Mouse (Mus musculus) heart, postnatal 0 days (tissue): ENCODE results near the gene Adprm. TPM values are rescaled to one million over a fixed set of nuclear protein-coding genes. Genes with fewer than 3 reads are reported as not detected.

ENCODE experiments used
- ATAC-seq: fragments of 200-750 bp; cut with Nextera tagmentation; 2 replicates; pipeline ENCODE4 v1.8.0; 2017; ENCODE audit warnings: low read depth, moderate number of reproducible peaks, moderate library complexity; ENCODE audit not compliant: insufficient read depth
- DNase-seq: peaks from one replicate; pipeline ENCODE4 v3.0.0-alpha.2; 2016; ENCODE audit warnings: low spot score
- H3K27ac ChIP-seq: fragments of 300-500 bp; sonication (generic); 2 replicates; pipeline ENCODE4 v1.5.1; 2014; ENCODE audit warnings: low read depth, mild to moderate bottlenecking
- H3K27me3 ChIP-seq: fragments of 300-500 bp; sonication (generic); 2 replicates; pipeline ENCODE4 v1.6.1; 2014; ENCODE audit warnings: low read length, mixed read lengths; ENCODE audit not compliant: control insufficient read depth, insufficient read depth
- H3K36me3 ChIP-seq: fragments of 300-500 bp; sonication (generic); replicated peaks from 2 replicates; pipeline ENCODE4 v1.6.1; 2014; ENCODE audit warnings: low read length, mixed read lengths; ENCODE audit not compliant: control insufficient read depth, insufficient read depth
- H3K4me1 ChIP-seq: fragments of 300-500 bp; sonication (generic); 2 replicates; pipeline ENCODE4 v1.6.1; 2014; ENCODE audit warnings: antibody characterized with exemption; ENCODE audit not compliant: control insufficient read depth, insufficient read depth
- H3K4me2 ChIP-seq: fragments of 300-500 bp; sonication (generic); 2 replicates; pipeline ENCODE4 v1.6.1; 2014; ENCODE audit warnings: low read depth, mild to moderate bottlenecking, low read length, moderate library complexity
- H3K4me3 ChIP-seq: fragments of 300-500 bp; sonication (generic); 2 replicates; pipeline ENCODE4 v1.5.1; 2014; ENCODE audit warnings: low read depth, low read length
- H3K9ac ChIP-seq: fragments of 300-500 bp; sonication (generic); replicated peaks from 2 replicates; pipeline ENCODE4 v1.6.1; 2014; ENCODE audit warnings: low read depth, low read length, mixed read lengths
- H3K9me3 ChIP-seq: fragments of 300-500 bp; sonication (generic); replicated peaks from 2 replicates; pipeline ENCODE4 v1.6.1; 2016; ENCODE audit warnings: low read length; ENCODE audit not compliant: control insufficient read depth
- CTCF ChIP-seq: IDR thresholded peaks from 2 replicates; pipeline ENCODE4 v1.5.1; 2016; ENCODE audit warnings: antibody characterized with exemption, control low read depth, low read depth
- EP300 ChIP-seq: IDR thresholded peaks from 2 replicates; pipeline ENCODE4 v1.6.1; 2016; ENCODE audit warnings: antibody characterized with exemption, low read depth
- WGBS: fragments of 180-500 bp; shearing (Covaris S2); extraction: QIAGEN DNeasy Blood & Tissue Kit; methylation state at CpG from one replicate; pipeline ENCODE4 v1.1.7; 2014; 5-methylcytosine and 5-hydroxymethylcytosine counted together
- polyA plus RNA-seq: library from polyadenylated mRNA; unstranded; fragments of >200 nt; fragmentation: Nextera tagmentation; extraction: Ambion mirVana; gene quantifications from 2 replicates; pipeline ENCODE4 v1.2.1, GENCODE M21; 2015
- total RNA-seq: library from RNA; depleted of rRNA; stranded (reverse); fragments of >200 nt; gene quantifications from 2 replicates; pipeline ENCODE4 v1.2.3, GENCODE M21; 2014; ENCODE audit warnings: low replicate concordance; rRNA removed

The Adprm gene
- 4.2 and 11.6 TPM in 2 replicates for total RNA-seq
- polyA plus RNA-seq: 15.9 and 19.2 TPM in 2 replicates

- H3K4me2 ChIP-seq: peak within 1 kb of the TSS; percentile 83
- peak; percentile 32; the same call in 1 of the 2 replicates for TF ChIP-seq CTCF
- no peak for TF ChIP-seq EP300
- WGBS: under 1% methylated on average over 50 of the region's 50 CpGs
- H3K27me3 ChIP-seq: no peaks in the 10 kb centered on the region
- H3K4me3 ChIP-seq: peak within 1 kb of the TSS; percentile 78
- ATAC-seq: peak; percentile 93
- peaks cover 23% of the 10 kb centered on the region for H3K36me3 ChIP-seq
- H3K27ac ChIP-seq: peak within 1 kb of the TSS; percentile 87
- H3K9ac ChIP-seq: peak within 1 kb of the TSS; percentile 67
- peak; percentile 92 for DNase-seq
- H3K9me3 ChIP-seq: no peaks in the 10 kb centered on the region
- H3K4me1 ChIP-seq: peaks cover 12% of the 10 kb centered on the region
Measured at GRCm38 (mm10) chr11:67052321-67052952, at the start of gene Adprm, which contains the start of gene Sco1. TSS of gene Adprm (minus strand) at chr11:67052594. TSS of gene Sco1 (plus strand) at chr11:67052670.

GRCm38 (mm10) chr11:67101713-67102112, 49.3 kb upstream of the Adprm start:
- WGBS: 25% methylated on average over 7 of the region's 8 CpGs
- peak; percentile 38 for DNase-seq
- Histone ChIP-seq H3K9me3 (no peaks in the 10 kb centered on the region), H3K9ac (no peak overlapping the region), H3K4me1 (0 out of 2 replicates have a peak, but pooled peaks cover 2% of the 10 kb centered on the region), H3K4me2 (no peak overlapping the region), H3K36me3 (no peaks in the 10 kb centered on the region), H3K27me3 (no peaks in the 10 kb centered on the region), H3K4me3 (no peak overlapping the region), H3K27ac (no peak overlapping the region)
- ATAC-seq: no peak
- TF ChIP-seq EP300 (no peak), CTCF (peak; percentile 70)

GRCm38 (mm10) chr11:67100169-67100568, 47.8 kb upstream of the Adprm start:
- ATAC-seq (no peak), DNase-seq (peak; percentile 36)
- WGBS: 28% methylated on average over 6 of the region's 6 CpGs
- Histone ChIP-seq H3K9ac (no peak overlapping the region), H3K4me1 (0 out of 2 replicates have a peak, but pooled peaks cover 2% of the 10 kb centered on the region), H3K9me3 (no peaks in the 10 kb centered on the region), H3K4me3 (no peak overlapping the region), H3K36me3 (no peaks in the 10 kb centered on the region), H3K27ac (no peak overlapping the region), H3K4me2 (no peak overlapping the region), H3K27me3 (no peaks in the 10 kb centered on the region)
- no peak for TF ChIP-seq EP300
- TF ChIP-seq CTCF: peak; percentile 58

GRCm38 (mm10) chr11:67099241-67099640, 46.8 kb upstream of the Adprm start:
- H3K4me3 ChIP-seq: no peak overlapping the region
- 0 out of 2 replicates have a peak, but pooled peaks cover 7% of the 10 kb centered on the region for H3K27me3 ChIP-seq
- H3K36me3 ChIP-seq: no peaks in the 10 kb centered on the region
- TF ChIP-seq EP300: no peak
- TF ChIP-seq CTCF: no peak
- H3K4me1 ChIP-seq: no peaks in the 10 kb centered on the region
- ATAC-seq (no peak), DNase-seq (no peak)
- no peak overlapping the region for H3K27ac ChIP-seq
- no peak overlapping the region for H3K9ac ChIP-seq
- WGBS: 86% methylated on average over 16 of the region's 16 CpGs
- no peak overlapping the region for H3K4me2 ChIP-seq
- no peaks in the 10 kb centered on the region for H3K9me3 ChIP-seq

GRCm38 (mm10) chr11:67098427-67098826, 46.0 kb upstream of the Adprm start:
- Histone ChIP-seq H3K9me3 (no peaks in the 10 kb centered on the region), H3K4me3 (no peak overlapping the region), H3K36me3 (no peaks in the 10 kb centered on the region), H3K27ac (no peak overlapping the region), H3K9ac (no peak overlapping the region), H3K4me1 (no peaks in the 10 kb centered on the region), H3K4me2 (no peak overlapping the region), H3K27me3 (0 out of 2 replicates have a peak, but pooled peaks cover 10% of the 10 kb centered on the region)
- TF ChIP-seq EP300 (no peak), CTCF (no peak)
- ATAC-seq: no peak
- WGBS: 68% methylated on average over 11 of the region's 11 CpGs
- DNase-seq: no peak

- WGBS: 83% methylated on average over 10 of the region's 10 CpGs
- Histone ChIP-seq H3K27ac (no peak overlapping the region), H3K4me2 (no peak overlapping the region), H3K9me3 (no peaks in the 10 kb centered on the region), H3K27me3 (0 out of 2 replicates have a peak, but pooled peaks cover 10% of the 10 kb centered on the region), H3K4me3 (no peak overlapping the region), H3K9ac (no peak overlapping the region), H3K4me1 (no peaks in the 10 kb centered on the region), H3K36me3 (no peaks in the 10 kb centered on the region)
- TF ChIP-seq CTCF (no peak), EP300 (no peak)
- DNase-seq (no peak), ATAC-seq (no peak)
Measured at GRCm38 (mm10) chr11:67097709-67098108, 45.3 kb upstream of the Adprm start.
